In genomic region chr16:25058812-25059501, GRCm38 (mm10) we compare ENCODE assay signal across 7 mouse cellular contexts.
DNase-seq lines count a peak whose midpoint lies in the region; ATAC-seq and TF ChIP-seq lines count a peak whose summit lies in the region.

No protein-coding gene starts in this region.

- TF ChIP-seq CTCF in heart, adult 2 months (IDR thresholded peaks at IDR 0.05), result peak; percentile 28
- TF ChIP-seq CTCF in kidney, adult 2 months (conservative IDR thresholded peaks at IDR 0.05; ENCODE audit: insufficient read depth, insufficient read length, low read depth, low read length), result no peak

- no peaks in the 10 kb centered on the region for H3K9me3 ChIP-seq in embryonic facial prominence, embryonic 12.5 days
- no peaks in the 10 kb centered on the region for H3K9me3 ChIP-seq in limb, embryonic 11.5 days (ENCODE audit: control insufficient read depth, low read length)
- H3K9me3 ChIP-seq in midbrain, embryonic 13.5 days, result no peaks in the 10 kb centered on the region

- H3K9ac ChIP-seq in embryonic facial prominence, embryonic 12.5 days, result peak overlapping the region; percentile 66
- peak overlapping the region; percentile 92 for H3K9ac ChIP-seq in heart, adult 2 months (ENCODE audit: low read depth, low read length)
- peak overlapping the region; percentile 63 for H3K9ac ChIP-seq in limb, embryonic 11.5 days (ENCODE audit: low read length)
- H3K9ac ChIP-seq in midbrain, embryonic 13.5 days (replicated peaks), result peak overlapping the region; percentile 79

- H3K4me2 ChIP-seq in embryonic facial prominence, embryonic 12.5 days (replicated peaks), result peak overlapping the region; percentile 57
- peak overlapping the region; percentile 78 for H3K4me2 ChIP-seq in limb, embryonic 11.5 days (ENCODE audit: low read depth, severe bottlenecking)
- peak overlapping the region; percentile 72 for H3K4me2 ChIP-seq in midbrain, embryonic 13.5 days (replicated peaks)

- peak; percentile 100 for TF ChIP-seq EP300 in heart, adult 2 months (IDR thresholded peaks at IDR 0.05; ENCODE audit: insufficient read depth, low read depth, low read length)

- peak overlapping the region; percentile 54 for H3K4me3 ChIP-seq in embryonic facial prominence, embryonic 12.5 days
- peak overlapping the region; percentile 79 for H3K4me3 ChIP-seq in heart, adult 2 months
- peak overlapping the region; percentile 78 for H3K4me3 ChIP-seq in kidney, adult 2 months (ENCODE audit: insufficient read depth, low read depth, low read length)
- peak overlapping the region; percentile 65 for H3K4me3 ChIP-seq in limb, embryonic 11.5 days (ENCODE audit: low read depth, low read length)
- peak overlapping the region; percentile 59 for H3K4me3 ChIP-seq in midbrain, embryonic 13.5 days (replicated peaks)

- peak; percentile 91 for DNase-seq in adrenal gland, postnatal 25 days
- peak; percentile 97 to 98 for DNase-seq in heart, adult 2 months
- DNase-seq in kidney, adult 2 months, result peak; percentile 100
- DNase-seq in limb, embryonic 11.5 days (ENCODE audit: low spot score), result peak; percentile 87
- DNase-seq in spleen, adult 12 weeks (ENCODE audit: low spot score), result peak; percentile 17

- no peaks in the 10 kb centered on the region for H3K36me3 ChIP-seq in embryonic facial prominence, embryonic 12.5 days
- no peaks in the 10 kb centered on the region for H3K36me3 ChIP-seq in heart, adult 2 months (ENCODE audit: control insufficient read depth, insufficient read depth, low read length)
- no peaks in the 10 kb centered on the region for H3K36me3 ChIP-seq in kidney, adult 2 months (ENCODE audit: control insufficient read depth, insufficient read depth, low read length)
- no peaks in the 10 kb centered on the region for H3K36me3 ChIP-seq in limb, embryonic 11.5 days (ENCODE audit: control insufficient read depth, insufficient read depth, low read length)
- no peaks in the 10 kb centered on the region for H3K36me3 ChIP-seq in midbrain, embryonic 13.5 days

- peak overlapping the region; percentile 94 for H3K27ac ChIP-seq in embryonic facial prominence, embryonic 12.5 days
- peak overlapping the region; percentile 99 for H3K27ac ChIP-seq in heart, adult 2 months
- H3K27ac ChIP-seq in kidney, adult 2 months (ENCODE audit: insufficient read depth, low read depth, low read length), result peak overlapping the region; percentile 97
- H3K27ac ChIP-seq in limb, embryonic 11.5 days (replicated peaks; ENCODE audit: low read depth, low read length), result peak overlapping the region; percentile 82
- peak overlapping the region; percentile 90 for H3K27ac ChIP-seq in midbrain, embryonic 13.5 days

- H3K27me3 ChIP-seq in embryonic facial prominence, embryonic 12.5 days, result no peaks in the 10 kb centered on the region
- H3K27me3 ChIP-seq in heart, adult 2 months (ENCODE audit: control insufficient read depth, insufficient read depth, low read length), result no peaks in the 10 kb centered on the region
- H3K27me3 ChIP-seq in kidney, adult 2 months (replicated peaks; ENCODE audit: control insufficient read depth, insufficient read depth, low read length), result no peaks in the 10 kb centered on the region
- no peaks in the 10 kb centered on the region for H3K27me3 ChIP-seq in limb, embryonic 11.5 days (ENCODE audit: control insufficient read depth, insufficient read depth, low read length)
- H3K27me3 ChIP-seq in midbrain, embryonic 13.5 days, result peaks cover 55% of the 10 kb centered on the region

- peak; percentile 96 for ATAC-seq in embryonic facial prominence, embryonic 12.5 days (ENCODE audit: insufficient number of reproducible peaks, insufficient read depth, low FRiP score, low TSS enrichment)
- ATAC-seq in limb, embryonic 11.5 days (ENCODE audit: insufficient number of reproducible peaks, low FRiP score, low TSS enrichment, low read depth), result peak; percentile 93
- ATAC-seq in midbrain, embryonic 13.5 days, result peak; percentile 97

- WGBS in embryonic facial prominence, embryonic 12.5 days, result under 1% methylated on average over 36 of the region's 36 CpGs
- WGBS in heart, adult 2 months, result under 1% methylated on average over 36 of the region's 36 CpGs
- under 1% methylated on average over 36 of the region's 36 CpGs for WGBS in kidney, adult 2 months
- WGBS in limb, embryonic 11.5 days, result under 1% methylated on average over 36 of the region's 36 CpGs
- under 1% methylated on average over 36 of the region's 36 CpGs for WGBS in midbrain, embryonic 13.5 days

- no peaks in the 10 kb centered on the region for H3K79me2 ChIP-seq in heart, adult 2 months (replicated peaks; ENCODE audit: control insufficient read depth, insufficient read depth, low read length)

- peaks cover 16% of the 10 kb centered on the region for H3K4me1 ChIP-seq in embryonic facial prominence, embryonic 12.5 days
- H3K4me1 ChIP-seq in heart, adult 2 months (ENCODE audit: control insufficient read depth, insufficient read depth, low read length), result peaks cover 11% of the 10 kb centered on the region
- H3K4me1 ChIP-seq in kidney, adult 2 months (ENCODE audit: control insufficient read depth, insufficient read depth, low read length), result peaks cover 23% of the 10 kb centered on the region
- peaks cover 6% of the 10 kb centered on the region; the same call in 1 of the 2 replicates for H3K4me1 ChIP-seq in limb, embryonic 11.5 days (ENCODE audit: control insufficient read depth, insufficient read depth, low read length)
- peaks cover 19% of the 10 kb centered on the region for H3K4me1 ChIP-seq in midbrain, embryonic 13.5 days (replicated peaks)

- intact Hi-C loops in heart, adult 2 months (cut with DNase I), result loop anchor here (1.0 to 10.0 kb wide), 3 partner anchors 48 to 1071 kb away; partner anchors contain the start of genes Bcl6 and Gm37419

- TF ChIP-seq POLR2A in heart, adult 2 months (IDR thresholded peaks at IDR 0.05; ENCODE audit: insufficient read depth, low read depth, low read length), result peak; percentile 92
- TF ChIP-seq POLR2A in kidney, adult 2 months (IDR thresholded peaks at IDR 0.05; ENCODE audit: low read depth, low read length), result peak; percentile 29

Comparison
In these comparisons a context has a peak if more than half of its experiments do, and no peak if none do; other contexts are left out.
1. Peak in every context shown above with its lines: DNase-seq, ATAC-seq, H3K4me3 ChIP-seq and H3K27ac ChIP-seq.
2. DNase-seq: peak in every context shown above with its lines; median percentile 100 in kidney, adult 2 months; 98 in heart, adult 2 months; 91 in adrenal gland, postnatal 25 days; 87 in limb, embryonic 11.5 days; 17 in spleen, adult 12 weeks.